Mouse (Mus musculus): ENCODE measurements around the gene Pbrm1. TPM values are rescaled to one million over a fixed set of nuclear protein-coding genes. Genes with fewer than 3 reads are reported as not detected.

Pbrm1 gene
- total and polyA plus RNA-seq, 3 experiments = 28.7 to 62.0 (median 32.4) TPM

DNA sequence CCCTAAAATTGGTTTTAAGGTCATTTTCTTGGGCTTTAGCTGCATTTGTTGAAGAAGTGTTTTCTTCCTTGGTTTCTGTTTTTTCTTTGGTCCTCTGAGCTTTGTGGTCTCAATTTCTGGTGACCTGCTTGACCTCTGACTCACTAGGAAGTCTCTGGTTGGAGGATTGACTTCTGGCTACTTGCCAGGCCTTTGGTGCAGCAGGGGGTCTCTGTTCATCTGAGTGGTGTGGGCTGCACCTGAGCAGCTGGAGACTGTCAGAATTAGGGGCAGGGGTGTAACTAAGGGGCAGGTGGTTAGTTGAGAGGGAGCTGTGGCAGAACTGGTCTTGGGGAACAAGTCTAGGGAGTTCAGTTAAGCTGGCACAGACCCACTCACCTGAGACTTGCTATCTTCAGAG is 62.2 kb downstream of the Pbrm1 start:
- Histone ChIP-seq H3K27ac (ENCODE audit: control insufficient read depth, low read depth, low read length) (no peak overlapping the region), H3K9ac (ENCODE audit: control insufficient read depth, low read depth, low read length, poor library complexity, severe bottlenecking) (no peak overlapping the region), H3K9me3 (replicated peaks; ENCODE audit: insufficient read depth, low read length) (no peaks in the 10 kb centered on the region), H3K79me2 (ENCODE audit: control insufficient read depth, insufficient read depth, low read length, poor library complexity) (no peaks in the 10 kb centered on the region; the same call in 1 of the 2 replicates), H3K4me3 (ENCODE audit: control insufficient read depth in 1 of 2, insufficient read depth in 1 of 2, low read depth in 2 of 2, low read length in 2 of 2) (no peak overlapping the region), H3K27me3 (ENCODE audit: control insufficient read depth in 1 of 2, insufficient read depth in 2 of 2, low read length in 2 of 2) (no peaks in the 10 kb centered on the region), H3K36me3 (ENCODE audit: control insufficient read depth in 1 of 2, insufficient read depth in 2 of 2, low read length in 2 of 2) (peaks cover 0 to 33% of the 10 kb centered on the region in 2 experiments; a peak in 3 of 4 replicates), H3K4me1 (ENCODE audit: control insufficient read depth in 1 of 2, insufficient read depth in 2 of 2, low read length in 2 of 2) (no peaks in the 10 kb centered on the region)
- no peak for DNase-seq (ENCODE audit: low read depth, low spot score)
- TF ChIP-seq MAFK (IDR thresholded peaks at IDR 0.05; ENCODE audit: borderline replicate concordance, low read depth, low read length) (no peak), TCF12 (IDR thresholded peaks at IDR 0.05; ENCODE audit: low read depth, low read length) (no peak)

DNA sequence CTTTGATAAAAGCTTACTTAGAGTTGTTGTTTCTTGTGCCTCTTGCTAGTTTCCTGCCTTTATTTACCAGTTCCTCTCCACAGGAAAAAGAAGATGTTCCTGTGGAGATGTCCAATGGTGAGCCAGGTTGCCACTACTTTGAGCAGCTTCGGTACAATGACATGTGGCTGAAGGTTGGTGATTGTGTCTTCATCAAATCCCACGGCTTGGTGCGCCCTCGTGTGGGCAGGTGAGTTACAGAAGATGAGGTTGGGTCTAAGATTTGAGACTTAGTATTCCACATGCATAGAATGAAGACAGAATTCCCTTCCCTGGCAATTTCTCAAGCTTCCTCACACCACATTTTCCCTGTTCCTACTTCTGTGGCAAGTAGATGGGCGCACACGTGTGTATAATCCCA is 68.5 kb downstream of the Pbrm1 start:
- Histone ChIP-seq H3K79me2 (ENCODE audit: control insufficient read depth, insufficient read depth, low read length, poor library complexity) (no peaks in the 10 kb centered on the region), H3K9me3 (replicated peaks; ENCODE audit: insufficient read depth, low read length) (no peaks in the 10 kb centered on the region), H3K4me1 (ENCODE audit: control insufficient read depth in 1 of 2, insufficient read depth in 2 of 2, low read length in 2 of 2) (no peaks in the 10 kb centered on the region), H3K27me3 (ENCODE audit: control insufficient read depth in 1 of 2, insufficient read depth in 2 of 2, low read length in 2 of 2) (no peaks in the 10 kb centered on the region), H3K36me3 (ENCODE audit: control insufficient read depth in 1 of 2, insufficient read depth in 2 of 2, low read length in 2 of 2) (peaks cover 0 to 46% of the 10 kb centered on the region in 2 experiments; a peak in 3 of 4 replicates), H3K27ac (ENCODE audit: control insufficient read depth, low read depth, low read length) (no peak overlapping the region), H3K4me3 (ENCODE audit: control insufficient read depth in 1 of 2, insufficient read depth in 1 of 2, low read depth in 2 of 2, low read length in 2 of 2) (no peak overlapping the region), H3K9ac (ENCODE audit: control insufficient read depth, low read depth, low read length, poor library complexity, severe bottlenecking) (no peak overlapping the region)
- DNase-seq (ENCODE audit: low read depth, low spot score) = no peak
- TF ChIP-seq CTCF (IDR thresholded peaks at IDR 0.05 in 2 of 3, conservative IDR thresholded peaks at IDR 0.05 in 1 of 3; ENCODE audit: control insufficient read depth in 1 of 3, insufficient read depth in 1 of 3, low read depth in 2 of 3, low read length in 3 of 3, poor library complexity in 1 of 3, severe bottlenecking in 1 of 3) (peak in 2 of 3 experiments; percentile 16 to 36; a peak in 3 of 6 replicates), ZC3H11A (IDR thresholded peaks at IDR 0.05; ENCODE audit: low read depth, low read length) (no peak)

DNA sequence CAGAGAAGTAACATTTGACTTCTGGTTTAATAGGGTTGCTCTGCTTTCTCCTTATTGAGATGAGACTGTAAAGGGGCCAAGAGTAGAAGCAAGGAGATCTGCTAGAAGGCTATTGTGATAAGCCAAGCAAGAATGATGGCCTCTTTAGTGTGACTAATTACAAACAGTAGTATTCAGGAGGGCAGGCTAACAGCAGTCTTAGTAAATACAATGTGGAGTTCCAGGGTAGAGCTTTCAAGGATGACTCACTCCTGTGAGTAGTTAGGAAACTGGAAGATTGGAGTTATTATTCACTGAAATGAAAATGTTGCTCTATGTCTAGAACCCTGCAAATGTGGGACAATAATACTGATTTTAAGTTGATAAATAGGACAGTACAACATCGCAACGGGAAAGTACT is 69.6 kb downstream of the Pbrm1 start:
- no peaks in the 10 kb centered on the region for H3K79me2 ChIP-seq (ENCODE audit: control insufficient read depth, insufficient read depth, low read length, poor library complexity)
- H3K36me3 ChIP-seq (ENCODE audit: control insufficient read depth in 1 of 2, insufficient read depth in 2 of 2, low read length in 2 of 2) = peaks cover 0 to 38% of the 10 kb centered on the region in 2 experiments; a peak in 3 of 4 replicates
- H3K27me3 ChIP-seq (ENCODE audit: control insufficient read depth in 1 of 2, insufficient read depth in 2 of 2, low read length in 2 of 2) = no peaks in the 10 kb centered on the region
- H3K9ac ChIP-seq (ENCODE audit: control insufficient read depth, low read depth, low read length, poor library complexity, severe bottlenecking) = no peak overlapping the region
- H3K4me3 ChIP-seq (ENCODE audit: control insufficient read depth in 1 of 2, insufficient read depth in 1 of 2, low read depth in 2 of 2, low read length in 2 of 2) = no peak overlapping the region
- no peak for DNase-seq (ENCODE audit: low read depth, low spot score)
- no peaks in the 10 kb centered on the region for H3K9me3 ChIP-seq (replicated peaks; ENCODE audit: insufficient read depth, low read length)
- TF ChIP-seq UBTF (IDR thresholded peaks at IDR 0.05; ENCODE audit: borderline replicate concordance, insufficient read depth, low read depth, low read length) (no peak), CHD1 (IDR thresholded peaks at IDR 0.05; ENCODE audit: low read depth, low read length) (no peak), MAFK (IDR thresholded peaks at IDR 0.05; ENCODE audit: borderline replicate concordance, low read depth, low read length) (no peak), MXI1 (IDR thresholded peaks at IDR 0.05; ENCODE audit: low read depth, low read length) (no peak), TAL1 (IDR thresholded peaks at IDR 0.05; ENCODE audit: low read length) (no peak), ETS1 (IDR thresholded peaks at IDR 0.05; ENCODE audit: low read depth, low read length) (no peak), SMC3 (IDR thresholded peaks at IDR 0.05; ENCODE audit: low read depth, low read length) (no peak), SIN3A (IDR thresholded peaks at IDR 0.05; ENCODE audit: low read length) (no peak), NRF1 (IDR thresholded peaks at IDR 0.05; ENCODE audit: insufficient read depth, low read depth, low read length, poor library complexity, severe bottlenecking) (no peak), POLR2AphosphoS2 (IDR thresholded peaks at IDR 0.05; ENCODE audit: low read length) (no peak), USF2 (IDR thresholded peaks at IDR 0.05; ENCODE audit: borderline replicate concordance in 1 of 2, insufficient read depth in 1 of 2, low read depth in 1 of 2, low read length in 2 of 2) (no peak), KAT2A (conservative IDR thresholded peaks at IDR 0.05; ENCODE audit: low read depth, low read length) (no peak), USF1 (IDR thresholded peaks at IDR 0.05; ENCODE audit: low read depth, low read length) (no peak), CHD2 (IDR thresholded peaks at IDR 0.05; ENCODE audit: low read length) (no peak), TBP (IDR thresholded peaks at IDR 0.05; ENCODE audit: low read depth, low read length) (no peak), MAZ (IDR thresholded peaks at IDR 0.05; ENCODE audit: low read depth, low read length) (no peak), NELFE (IDR thresholded peaks at IDR 0.05; ENCODE audit: low read depth, low read length) (no peak), ZNF384 (IDR thresholded peaks at IDR 0.05; ENCODE audit: low read depth, low read length) (no peak)
- no peak overlapping the region for H3K27ac ChIP-seq (ENCODE audit: control insufficient read depth, low read depth, low read length)
- H3K4me1 ChIP-seq (ENCODE audit: control insufficient read depth in 1 of 2, insufficient read depth in 2 of 2, low read length in 2 of 2) = no peaks in the 10 kb centered on the region

Data from MEL (cell line).